Mouse (Mus musculus) lung, postnatal 14 days (tissue): ENCODE results near the gene Zc3h18.

Experiments used
- DNase-seq: peaks from one replicate; pipeline ENCODE4 v3.0.0; 2021

Zc3h18 gene

GRCm38 (mm10) chr8:122376365-122377231 is at the start of gene Zc3h18:
Zc3h18 (plus strand) TSS chr8:122376609.
- peak; percentile 100 for DNase-seq

DNA sequence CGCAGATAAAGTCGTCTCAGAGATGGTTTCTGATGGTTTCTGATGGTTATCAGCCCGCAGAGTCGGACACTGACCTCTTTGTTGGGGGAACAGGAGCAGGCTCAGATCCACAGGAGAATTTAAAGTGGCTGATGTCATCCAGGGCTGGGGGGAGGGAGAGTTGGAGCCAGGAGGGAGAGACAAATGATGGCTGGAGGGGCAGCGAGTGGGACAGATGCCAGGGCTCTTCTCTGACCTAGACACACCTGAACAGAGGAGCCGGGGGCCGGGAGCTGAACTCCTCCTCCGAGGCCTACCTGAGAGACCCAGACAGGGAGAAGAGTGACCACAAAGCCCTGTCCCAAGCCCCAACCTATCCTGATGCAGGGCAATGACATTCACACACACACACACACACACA is 47.3 kb upstream of the Zc3h18 start:
- DNase-seq: no peak

- no peak for DNase-seq
Measured at GRCm38 (mm10) chr8:122329553-122330239, 46.7 kb upstream of the Zc3h18 start.

DNA sequence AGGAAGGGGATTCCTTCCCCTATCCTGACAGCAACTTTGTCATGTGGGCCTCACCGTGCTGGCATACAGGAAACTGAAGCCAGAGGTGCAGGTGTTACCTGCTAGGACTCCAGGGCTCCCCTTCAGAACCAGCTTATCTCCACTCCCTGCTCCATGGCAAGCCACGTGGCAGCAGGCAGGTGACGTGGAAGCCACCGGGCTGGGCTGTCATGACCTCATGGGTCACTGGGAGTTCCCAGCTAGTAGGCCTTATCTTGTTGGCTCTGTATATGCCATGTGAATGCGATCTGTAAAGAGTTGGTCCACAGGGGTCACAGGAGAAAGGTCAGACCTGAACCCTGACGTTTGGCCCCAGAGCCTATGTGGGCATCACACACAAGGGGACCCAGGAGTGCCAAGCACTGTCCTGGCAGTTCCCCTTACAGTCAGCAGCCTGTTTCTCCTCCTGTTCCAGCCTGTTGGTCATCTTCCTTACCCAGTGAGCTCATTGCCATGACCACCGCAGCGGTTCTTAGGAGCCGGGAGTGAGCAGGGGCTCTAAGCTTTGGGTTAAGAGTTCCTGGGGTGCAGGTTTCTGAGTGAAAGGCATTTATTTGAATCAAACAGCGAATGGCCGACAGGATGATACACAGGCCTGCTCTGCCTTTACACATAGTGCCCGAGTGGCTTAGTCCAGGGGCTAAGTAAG is 45.8 kb upstream of the Zc3h18 start:
- DNase-seq: no peak

GRCm38 (mm10) chr8:122331134-122331523 is 45.3 kb upstream of the Zc3h18 start:
- peak; percentile 72 for DNase-seq

- peak; percentile 89 for DNase-seq
Measured at GRCm38 (mm10) chr8:122332753-122333506, 43.5 kb upstream of the Zc3h18 start.

- DNase-seq: no peak
Measured at GRCm38 (mm10) chr8:122333531-122333930, 42.9 kb upstream of the Zc3h18 start.

DNA sequence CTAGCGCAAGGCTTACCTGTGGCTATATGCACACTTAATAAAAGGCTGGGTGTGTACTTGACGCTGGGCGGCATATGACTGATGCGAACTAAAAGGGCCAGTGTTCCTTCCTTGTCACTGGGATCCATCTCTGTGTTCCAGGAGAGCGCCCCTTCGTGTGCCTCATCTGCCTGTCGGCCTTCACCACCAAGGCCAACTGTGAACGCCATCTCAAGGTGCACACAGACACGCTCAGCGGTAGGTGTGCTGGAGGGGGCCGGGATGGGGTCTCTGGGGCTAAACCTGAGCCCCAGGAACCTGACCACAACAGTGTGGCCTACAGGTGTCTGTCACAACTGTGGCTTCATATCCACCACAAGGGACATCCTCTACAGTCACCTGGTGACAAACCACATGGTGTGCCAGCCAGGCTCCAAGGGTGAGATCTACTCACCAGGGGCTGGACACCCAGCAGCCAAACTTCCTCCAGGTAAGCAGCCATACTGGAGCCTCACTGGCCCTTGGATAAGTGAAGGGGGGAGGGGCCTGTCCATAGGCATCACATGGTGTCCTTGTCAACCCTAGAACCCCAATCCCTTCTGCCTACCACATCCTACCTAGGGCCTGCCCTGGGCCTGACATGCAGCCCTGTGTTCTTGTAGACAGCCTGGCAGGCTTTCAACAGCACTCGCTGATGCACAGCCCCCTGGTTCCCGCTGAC is 41.5 kb upstream of the Zc3h18 start:
- DNase-seq: no peak

- no peak for DNase-seq
Measured at GRCm38 (mm10) chr8:122335638-122336250, 40.7 kb upstream of the Zc3h18 start.

GRCm38 (mm10) chr8:122336251-122336910 is 40.0 kb upstream of the Zc3h18 start:
- DNase-seq: peak; percentile 53

DNA sequence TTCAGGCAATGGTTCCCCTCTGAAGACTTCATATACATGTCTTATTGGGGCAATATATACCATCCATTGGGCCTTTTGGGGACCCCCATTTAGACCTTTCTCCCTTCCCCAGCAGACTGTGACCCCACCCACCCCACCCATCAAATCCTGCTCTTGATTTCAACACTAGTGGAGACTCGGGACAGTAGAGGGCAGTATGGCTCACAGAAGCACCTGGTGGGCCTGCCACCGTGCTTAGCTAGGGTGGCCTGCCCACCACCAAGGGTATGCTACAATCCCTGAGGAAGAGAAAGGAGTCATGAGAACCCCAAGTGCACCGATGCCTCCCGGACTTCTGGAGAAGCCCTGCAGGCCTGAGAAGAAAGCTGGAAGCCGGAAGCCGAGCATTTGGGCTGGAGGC is 37.6 kb upstream of the Zc3h18 start:
- DNase-seq: no peak

GRCm38 (mm10) chr8:122340761-122341160 is 35.6 kb upstream of the Zc3h18 start:
- DNase-seq: no peak

DNA sequence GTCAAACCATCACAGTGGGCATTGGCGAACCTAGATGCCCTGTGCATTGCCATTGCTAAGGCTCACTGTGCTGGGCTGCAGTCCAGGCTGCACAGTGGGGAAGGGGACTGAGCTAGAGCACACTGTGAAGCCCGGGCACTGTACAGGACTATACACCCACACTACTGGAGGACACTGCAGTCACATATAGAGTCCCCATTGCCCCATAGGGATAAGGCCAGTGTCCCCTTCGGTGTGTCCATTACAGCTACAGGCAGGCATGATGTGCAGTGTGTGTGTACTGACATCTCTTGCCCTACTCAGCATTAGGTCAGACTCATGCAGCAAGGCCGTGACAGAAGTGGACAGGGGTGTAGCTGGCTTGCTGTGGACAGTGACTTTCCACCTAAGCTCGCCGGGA is 34.6 kb upstream of the Zc3h18 start:
- DNase-seq: no peak

GRCm38 (mm10) chr8:122342362-122342761 is 34.0 kb upstream of the Zc3h18 start:
- no peak for DNase-seq

GRCm38 (mm10) chr8:122342806-122343209 is 33.6 kb upstream of the Zc3h18 start:
- DNase-seq: peak; percentile 48

DNA sequence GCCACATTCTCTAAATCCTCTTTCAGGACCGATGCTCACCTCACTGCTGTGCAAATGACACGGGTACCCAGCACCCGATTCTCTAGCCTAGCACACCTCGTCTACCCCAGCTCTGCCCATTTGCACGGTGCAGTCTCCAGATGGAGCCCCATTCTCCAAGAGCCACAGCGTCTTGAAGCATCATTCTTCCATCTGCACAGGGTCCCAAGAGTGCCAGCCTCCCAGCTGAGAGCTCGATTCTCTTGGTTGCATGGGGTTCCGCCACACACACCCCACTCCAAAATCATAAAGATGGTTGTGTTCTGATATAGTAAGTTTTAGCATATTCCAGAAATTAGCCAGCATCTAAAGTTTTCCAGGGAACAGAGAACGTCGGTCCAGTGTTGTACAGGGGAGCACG is 33.1 kb upstream of the Zc3h18 start:
- no peak for DNase-seq

- no peak for DNase-seq
Measured at GRCm38 (mm10) chr8:122343758-122344157, 32.7 kb upstream of the Zc3h18 start.

DNA sequence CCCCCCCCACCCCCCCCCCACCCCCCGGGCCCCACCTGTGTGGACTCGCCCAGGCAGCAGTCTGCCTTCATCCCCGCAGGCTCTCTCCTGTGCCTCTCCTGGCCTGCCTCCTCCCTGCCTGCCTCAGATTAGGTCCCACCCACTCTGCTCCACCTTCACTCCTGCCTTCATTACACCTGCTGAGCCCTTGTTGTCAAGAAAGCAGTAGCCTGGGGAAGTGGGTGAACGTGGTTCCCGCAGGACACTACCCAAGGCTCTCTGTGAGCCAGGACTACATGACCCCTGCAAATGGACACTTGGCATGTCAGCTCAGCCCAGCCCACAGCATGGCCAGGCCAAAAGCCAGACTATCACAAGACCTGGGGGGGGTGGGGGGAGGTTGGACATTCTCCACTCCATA is 32.2 kb upstream of the Zc3h18 start:
- DNase-seq: no peak

- no peak for DNase-seq
Measured at GRCm38 (mm10) chr8:122345181-122346095, 31.0 kb upstream of the Zc3h18 start.
